Mouse (Mus musculus) lung, adult 2 months (tissue): ENCODE results near the gene Dnah9.

ENCODE experiments used
- CTCF ChIP-seq: fragments of 200-500 bp; IDR thresholded peaks from 2 replicates; pipeline ENCODE4 v1.5.1; 2011; ENCODE audit warnings: mild to moderate bottlenecking, low read length, control low read depth; ENCODE audit not compliant: insufficient read depth
- POLR2A ChIP-seq: fragments of 200-500 bp; IDR thresholded peaks from 2 replicates; pipeline ENCODE4 v1.6.1; 2011; ENCODE audit warnings: low read depth, mild to moderate bottlenecking, control low read depth, low read length, borderline replicate concordance; ENCODE audit errors: extremely low read depth

GRCm38 (mm10) chr11:65975871-65976270 is 192.5 kb downstream of the Dnah9 start:
- TF ChIP-seq POLR2A = no peak
- TF ChIP-seq CTCF = no peak
